Mouse (Mus musculus) ES-Bruce4 (cell line): Measurements from ENCODE around the gene Hmgb4. TPM values are rescaled to one million over a fixed set of nuclear protein-coding genes. Genes with fewer than 3 reads are reported as not detected.

Source experiments
- H3K27ac ChIP-seq: 2 replicates; pipeline ENCODE4 v1.5.1; 2012; ENCODE audit warnings: low read length, inconsistent platforms; ENCODE audit not compliant: insufficient read depth
- H3K27me3 ChIP-seq: 2 replicates; pipeline ENCODE4 v1.6.1; 2012; ENCODE audit warnings: mild to moderate bottlenecking, low read length, inconsistent platforms; ENCODE audit not compliant: control insufficient read depth, poor library complexity, insufficient read depth, severe bottlenecking
- H3K36me3 ChIP-seq: 2 replicates; pipeline ENCODE4 v1.6.1; 2012; ENCODE audit warnings: inconsistent platforms, mild to moderate bottlenecking, low read length, moderate library complexity; ENCODE audit not compliant: control insufficient read depth, poor library complexity, insufficient read depth, severe bottlenecking
- H3K4me1 ChIP-seq: one replicate; pipeline ENCODE4 v1.8.1; 2011; ENCODE audit warnings: low read length; ENCODE audit not compliant: control insufficient read depth, insufficient read depth
- H3K4me3 ChIP-seq: 2 replicates; pipeline ENCODE4 v1.5.1; 2011; ENCODE audit warnings: low read depth, mild to moderate bottlenecking, low read length
- H3K9ac ChIP-seq: 2 replicates; pipeline ENCODE4 v1.6.1; 2012; ENCODE audit warnings: low read depth, mild to moderate bottlenecking, inconsistent platforms; ENCODE audit not compliant: poor library complexity, severe bottlenecking
- H3K9me3 ChIP-seq: replicated peaks from 2 replicates; pipeline ENCODE4 v1.6.1; 2012; ENCODE audit warnings: mild to moderate bottlenecking, low read length, inconsistent platforms; ENCODE audit not compliant: control insufficient read depth, poor library complexity, insufficient read depth, severe bottlenecking
- CTCF ChIP-seq: IDR thresholded peaks from one replicate; pipeline ENCODE4 v1.8.1; 2011; ENCODE audit warnings: low read depth, low read length
- EP300 ChIP-seq: IDR thresholded peaks from 2 replicates; pipeline ENCODE4 v1.6.1; 2011; ENCODE audit warnings: low read depth, low read length; ENCODE audit not compliant: insufficient read depth
- POLR2A ChIP-seq: IDR thresholded peaks from one replicate; pipeline ENCODE4 v1.8.1; 2011; ENCODE audit warnings: low read length; ENCODE audit not compliant: insufficient read depth
- polyA plus RNA-seq: library from polyadenylated mRNA; stranded (reverse); fragments of >200 nt; gene quantifications from 2 replicates; pipeline ENCODE4 v1.2.4, GENCODE M21; 2011; ENCODE audit warnings: low read depth; ENCODE audit not compliant: missing spikeins, insufficient read depth, insufficient read length

Gene Hmgb4
- polyA plus RNA-seq, 1 experiment = not detected

DNA sequence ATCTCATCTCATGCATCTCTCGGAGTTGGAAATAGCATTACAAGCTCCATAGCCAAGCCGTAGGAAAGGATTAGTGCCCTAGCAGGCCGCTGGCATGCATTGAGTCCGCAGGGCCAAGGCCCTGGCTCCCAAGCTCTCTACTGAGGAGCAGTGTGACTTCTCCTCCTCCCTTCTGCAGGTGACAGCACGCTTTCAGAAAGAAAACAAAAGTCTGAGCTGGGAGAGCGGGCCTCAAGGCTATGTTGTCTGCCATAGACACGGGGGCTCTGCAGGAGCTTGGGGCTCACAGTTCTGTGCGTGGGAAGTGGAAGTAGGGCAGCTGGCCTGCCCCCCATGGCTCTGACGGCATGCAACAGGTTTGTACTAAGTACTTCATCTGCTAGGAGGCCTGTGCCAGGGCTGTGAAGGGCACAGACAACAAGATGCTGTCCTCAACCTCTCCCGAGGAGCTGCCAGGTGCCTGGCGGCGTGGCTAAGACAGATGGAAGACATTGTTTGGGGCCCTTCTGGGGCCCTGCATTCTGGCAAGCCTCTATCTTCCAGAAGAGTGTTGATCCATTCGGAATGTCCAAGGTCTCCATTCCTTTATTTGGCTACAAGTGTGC, 42.7 kb downstream of the Hmgb4 start:
- Histone ChIP-seq H3K9ac (no peak overlapping the region), H3K36me3 (no peaks in the 10 kb centered on the region), H3K4me3 (no peak overlapping the region), H3K27ac (no peak overlapping the region), H3K4me1 (no peaks in the 10 kb centered on the region), H3K27me3 (no peaks in the 10 kb centered on the region), H3K9me3 (no peaks in the 10 kb centered on the region)
- no peak for TF ChIP-seq POLR2A
- TF ChIP-seq CTCF = no peak
- TF ChIP-seq EP300 = no peak
